Mouse (Mus musculus) liver, embryonic 11.5 days (tissue): ENCODE results near the gene Tardbp. TPM values are rescaled to one million over a fixed set of nuclear protein-coding genes. Genes with fewer than 3 reads are reported as not detected.

Experiments
- ATAC-seq: fragments of 200-750 bp; cut with Nextera tagmentation; replicated peaks from 2 replicates; pipeline ENCODE4 v1.8.0; 2017; ENCODE audit warnings: moderate number of reproducible peaks, mild to moderate bottlenecking, moderate TSS enrichment, moderate library complexity; ENCODE audit not compliant: low FRiP score
- DNase-seq: peaks from one replicate; pipeline ENCODE4 v3.0.0-alpha.2; 2017; ENCODE audit warnings: low spot score
- H3K27ac ChIP-seq: fragments of 300-500 bp; sonication (generic); 2 replicates; pipeline ENCODE4 v1.5.1; 2014; ENCODE audit warnings: mild to moderate bottlenecking, low read depth, low read length, control low read depth
- H3K27me3 ChIP-seq: fragments of 300-500 bp; sonication (generic); replicated peaks from 2 replicates; pipeline ENCODE4 v1.6.1; 2014; ENCODE audit warnings: low read length, mixed read lengths; ENCODE audit not compliant: control insufficient read depth, insufficient read depth
- H3K36me3 ChIP-seq: fragments of 300-500 bp; sonication (generic); 2 replicates; pipeline ENCODE4 v1.6.1; 2014; ENCODE audit warnings: mild to moderate bottlenecking, low read length, moderate library complexity, mixed read lengths; ENCODE audit not compliant: control insufficient read depth, insufficient read depth
- H3K4me1 ChIP-seq: fragments of 300-500 bp; sonication (generic); replicated peaks from 2 replicates; pipeline ENCODE4 v1.6.1; 2014; ENCODE audit warnings: low read length, mixed read lengths; ENCODE audit not compliant: control insufficient read depth, insufficient read depth
- H3K4me2 ChIP-seq: fragments of 300-500 bp; sonication (generic); 2 replicates; pipeline ENCODE4 v1.6.1; 2014; ENCODE audit warnings: mild to moderate bottlenecking, control low read depth, moderate library complexity
- H3K4me3 ChIP-seq: fragments of 300-500 bp; sonication (generic); 2 replicates; pipeline ENCODE4 v1.5.1; 2014; ENCODE audit warnings: low read depth, low read length, control low read depth
- H3K9ac ChIP-seq: fragments of 300-500 bp; sonication (generic); 2 replicates; pipeline ENCODE4 v1.6.1; 2014; ENCODE audit warnings: low read depth, low read length, control low read depth
- H3K9me3 ChIP-seq: fragments of 300-500 bp; sonication (generic); 2 replicates; pipeline ENCODE4 v1.6.1; 2016; ENCODE audit warnings: low read length, inconsistent platforms, mixed read lengths; ENCODE audit not compliant: control insufficient read depth
- WGBS: fragments of 180-500 bp; shearing (Covaris S2); extraction: QIAGEN DNeasy Blood & Tissue Kit; methylation state at CpG from one replicate; pipeline ENCODE4 v1.1.7; 2014; 5-methylcytosine and 5-hydroxymethylcytosine counted together
- polyA plus RNA-seq: library from polyadenylated mRNA; unstranded; fragments of >200 nt; fragmentation: Nextera tagmentation; extraction: Ambion mirVana; gene quantifications from 2 replicates; pipeline ENCODE4 v1.2.1, GENCODE M21; 2014

The Tardbp gene
- polyA plus RNA-seq, 1 experiment from 2014 or later: 226 TPM

DNA sequence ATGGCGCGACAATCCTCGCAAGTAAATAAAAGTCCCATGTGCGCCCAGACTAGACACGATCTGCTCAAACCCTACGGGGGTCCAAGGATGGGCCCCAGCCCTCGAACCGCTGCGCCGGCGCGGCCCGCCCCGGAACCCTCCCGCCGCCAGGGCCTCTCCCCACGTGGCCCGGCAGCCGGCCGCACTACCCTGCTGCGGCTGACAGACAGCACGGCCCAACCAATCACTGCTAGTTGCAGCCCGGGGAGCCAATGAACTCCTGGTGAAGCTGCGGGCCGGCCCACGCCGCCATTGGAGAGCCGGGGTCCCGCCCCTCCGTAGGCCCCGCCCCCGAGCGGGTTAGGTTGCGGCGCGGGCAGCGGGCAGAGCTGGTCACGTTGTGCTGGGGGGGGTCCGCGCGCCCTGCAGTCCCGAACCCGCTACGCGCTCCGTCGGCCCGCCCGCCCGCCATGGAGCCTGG, 35.6 kb downstream of the Tardbp start, which contains the start of gene Srm:
Gene Srm, plus strand, starts transcription at position 333 of the 460 bp plus-strand sequence.
- ATAC-seq (peak; percentile 98), DNase-seq (peak; percentile 94)
- under 1% methylated on average over 47 of the region's 50 CpGs for WGBS
- Histone ChIP-seq H3K4me3 (peak within 1 kb of the TSS; percentile 96), H3K36me3 (peaks cover 31% of the 10 kb centered on the region), H3K27ac (peak within 1 kb of the TSS; percentile 79), H3K4me2 (peak within 1 kb of the TSS; percentile 90), H3K27me3 (no peaks in the 10 kb centered on the region), H3K9ac (peak within 1 kb of the TSS; percentile 94), H3K9me3 (no peaks in the 10 kb centered on the region), H3K4me1 (peaks cover 22% of the 10 kb centered on the region)

DNA sequence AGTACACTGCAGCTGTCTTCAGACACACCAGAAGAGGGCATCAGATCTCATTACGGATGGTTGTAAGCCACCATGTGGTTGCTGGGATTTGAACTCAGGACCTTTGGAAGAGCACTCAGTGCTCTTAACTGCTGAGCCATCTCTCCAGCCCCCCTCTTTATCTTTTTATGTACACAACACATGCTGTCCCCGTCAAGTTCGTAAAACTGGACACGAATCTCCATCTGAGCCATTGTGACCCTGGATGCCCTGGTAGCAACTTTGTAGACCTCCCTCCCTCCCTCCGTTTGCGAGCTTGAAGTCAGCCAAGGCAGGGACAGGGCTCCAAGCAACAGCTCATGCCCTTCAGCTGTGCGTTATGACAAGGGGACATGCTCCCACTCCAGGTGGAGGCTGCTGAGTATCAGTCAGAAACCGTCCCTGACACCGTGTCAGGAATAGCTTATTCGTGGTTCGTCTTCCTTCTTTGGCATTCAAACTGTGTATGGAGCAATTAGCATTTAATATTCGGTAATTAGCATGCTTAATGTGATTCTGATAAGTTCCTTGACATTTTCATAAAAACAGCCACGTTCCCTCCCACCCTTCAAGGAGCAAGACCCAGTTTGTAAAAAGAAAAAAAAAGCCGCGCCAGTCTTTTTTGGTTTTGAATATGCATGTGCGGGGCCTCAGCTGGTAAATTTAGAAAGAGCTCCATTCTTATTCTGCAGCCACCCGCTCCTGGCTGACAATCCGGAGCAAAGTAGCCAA, 36.2 kb downstream of the Tardbp start:
- Histone ChIP-seq H3K27me3 (no peaks in the 10 kb centered on the region), H3K27ac (peak overlapping the region; percentile 71), H3K4me1 (peaks cover 22% of the 10 kb centered on the region), H3K4me2 (peak overlapping the region; percentile 90), H3K9ac (peak overlapping the region; percentile 66), H3K4me3 (peak overlapping the region; percentile 96), H3K9me3 (no peaks in the 10 kb centered on the region), H3K36me3 (peaks cover 25% of the 10 kb centered on the region)
- DNase-seq: peak; percentile 70
- no peak for ATAC-seq
- 4% methylated on average over 18 of the region's 18 CpGs for WGBS

DNA sequence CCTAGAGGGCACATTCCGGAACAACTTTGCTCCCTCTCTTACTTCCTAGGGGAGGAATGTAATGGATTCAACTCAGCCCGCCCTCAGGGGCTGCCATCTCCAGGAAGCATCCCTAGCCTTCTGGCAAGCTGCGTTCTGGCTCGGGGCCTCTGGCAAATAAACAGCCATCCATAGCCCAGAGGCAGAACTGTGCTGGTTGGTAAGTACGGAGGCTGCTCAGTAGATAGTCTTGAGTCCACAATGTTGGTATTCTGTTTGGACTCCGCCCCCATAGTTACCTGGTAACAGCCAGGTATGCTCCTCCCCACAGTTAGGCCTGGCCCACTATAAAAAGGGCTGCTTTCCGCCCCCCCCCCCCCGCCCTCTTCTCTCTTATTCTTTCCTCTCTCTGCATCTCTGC, 37.3 kb downstream of the Tardbp start:
- no peak overlapping the region for H3K9ac ChIP-seq
- H3K9me3 ChIP-seq: no peaks in the 10 kb centered on the region
- DNase-seq: no peak
- H3K4me2 ChIP-seq: no peak overlapping the region
- 69% methylated on average over 6 of the region's 8 CpGs for WGBS
- no peak for ATAC-seq
- no peak overlapping the region for H3K27ac ChIP-seq
- H3K36me3 ChIP-seq: peaks cover 15% of the 10 kb centered on the region
- no peak overlapping the region for H3K4me3 ChIP-seq
- H3K27me3 ChIP-seq: no peaks in the 10 kb centered on the region
- H3K4me1 ChIP-seq: peaks cover 22% of the 10 kb centered on the region

DNA sequence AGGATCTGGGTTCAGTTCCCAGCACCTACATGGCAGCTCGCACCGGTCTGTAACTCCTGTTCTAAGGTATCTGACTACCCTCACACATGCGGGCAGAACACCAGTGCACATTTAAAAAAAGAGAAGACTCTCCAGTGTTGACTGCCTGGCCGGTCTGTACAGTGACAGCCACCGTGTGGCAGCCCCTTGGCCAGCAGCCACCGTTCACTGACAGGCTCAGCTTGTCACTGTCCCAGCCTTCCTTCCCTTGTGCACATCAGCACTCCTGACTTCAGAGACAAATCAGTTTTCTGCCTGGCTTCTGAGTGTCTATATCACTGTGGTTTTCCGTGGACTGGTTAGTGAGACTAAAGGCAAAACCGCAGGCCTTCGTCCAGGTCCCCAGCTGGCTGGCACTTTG, 38.0 kb downstream of the Tardbp start:
- 71% methylated on average over 9 of the region's 9 CpGs for WGBS
- DNase-seq (no peak), ATAC-seq (no peak)
- Histone ChIP-seq H3K9me3 (no peaks in the 10 kb centered on the region), H3K4me1 (peaks cover 22% of the 10 kb centered on the region), H3K27ac (no peak overlapping the region), H3K4me3 (no peak overlapping the region), H3K9ac (no peak overlapping the region), H3K36me3 (peaks cover 7% of the 10 kb centered on the region), H3K27me3 (no peaks in the 10 kb centered on the region), H3K4me2 (no peak overlapping the region)

DNA sequence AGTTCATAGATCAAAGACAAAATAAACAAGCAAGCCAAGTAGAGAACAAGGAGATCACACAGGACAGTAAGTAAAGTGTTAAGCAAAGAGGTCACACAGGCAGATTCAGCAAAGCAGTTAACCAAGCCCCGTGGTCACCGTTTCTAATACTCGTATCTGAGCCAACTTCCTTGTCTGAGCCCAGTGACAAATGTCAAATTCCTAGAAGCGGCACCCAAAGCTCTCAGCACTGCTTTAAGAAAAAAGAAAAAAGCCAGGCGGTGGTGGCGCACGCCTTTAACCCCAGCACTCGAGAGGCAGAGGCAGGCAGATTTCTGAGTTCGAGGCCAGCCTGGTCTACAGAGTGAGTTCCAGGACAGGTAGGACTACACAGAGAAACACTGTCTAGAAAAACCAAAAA, 40.2 kb downstream of the Tardbp start:
- WGBS: 38% methylated on average over 9 of the region's 9 CpGs
- no peak overlapping the region for H3K27ac ChIP-seq
- H3K4me2 ChIP-seq: no peak overlapping the region
- peaks cover 6% of the 10 kb centered on the region for H3K36me3 ChIP-seq
- no peaks in the 10 kb centered on the region for H3K27me3 ChIP-seq
- no peaks in the 10 kb centered on the region for H3K9me3 ChIP-seq
- H3K4me1 ChIP-seq: peaks cover 22% of the 10 kb centered on the region; the same call in 1 of the 2 replicates
- no peak overlapping the region for H3K9ac ChIP-seq
- no peak overlapping the region for H3K4me3 ChIP-seq
- DNase-seq (no peak), ATAC-seq (no peak)

DNA sequence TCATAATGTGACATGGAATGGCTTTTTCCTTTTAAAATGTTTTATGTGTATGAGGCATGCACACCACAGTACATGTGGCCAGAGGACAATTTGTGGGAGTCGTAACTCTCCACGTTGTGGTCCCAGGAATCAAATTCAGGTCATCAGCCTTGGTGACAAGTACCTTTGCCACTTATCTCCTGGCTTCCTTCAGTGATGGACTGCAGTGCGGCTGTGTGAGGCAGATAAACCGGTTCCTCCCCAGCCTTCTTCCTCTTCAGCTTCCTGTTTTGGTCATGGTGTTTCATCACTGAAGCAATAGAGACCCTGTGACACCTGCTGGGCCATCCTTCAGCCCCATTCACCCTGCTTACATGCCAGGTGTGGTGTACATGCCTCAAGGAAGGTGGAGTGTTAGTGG, 43.6 kb downstream of the Tardbp start:
- ATAC-seq: peak; percentile 69
- DNase-seq: no peak
- 31% methylated on average over 4 of the region's 4 CpGs for WGBS
- Histone ChIP-seq H3K4me3 (no peak overlapping the region), H3K9me3 (no peaks in the 10 kb centered on the region), H3K27ac (no peak overlapping the region), H3K36me3 (peaks cover 31% of the 10 kb centered on the region), H3K9ac (no peak overlapping the region), H3K4me1 (peaks cover 18% of the 10 kb centered on the region; the same call in 1 of the 2 replicates), H3K4me2 (no peak overlapping the region), H3K27me3 (no peaks in the 10 kb centered on the region)

DNA sequence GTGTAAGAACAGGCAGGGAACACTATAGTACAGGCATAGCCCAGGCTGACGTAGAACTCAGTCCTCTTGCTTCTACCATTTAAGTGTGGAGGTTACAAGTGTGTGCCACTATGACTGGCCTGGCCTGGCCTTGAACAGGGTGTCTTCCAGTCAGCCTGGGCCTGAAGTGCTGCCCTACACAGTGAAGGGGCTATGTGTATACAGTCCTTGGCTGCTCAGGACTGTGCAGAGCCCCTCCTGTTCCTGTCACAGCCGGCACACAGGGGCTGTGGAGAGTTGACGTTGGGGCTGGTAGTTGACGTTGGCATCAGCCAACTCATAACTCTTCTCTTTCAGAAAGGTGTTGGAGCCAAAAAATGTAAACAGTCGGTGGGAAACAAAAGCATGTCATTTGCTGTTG, 45.4 kb downstream of the Tardbp start:
- Histone ChIP-seq H3K27me3 (no peaks in the 10 kb centered on the region), H3K36me3 (peaks cover 43% of the 10 kb centered on the region), H3K4me2 (no peak overlapping the region), H3K4me3 (no peak overlapping the region), H3K9ac (no peak overlapping the region), H3K9me3 (no peaks in the 10 kb centered on the region), H3K4me1 (peaks cover 13% of the 10 kb centered on the region; the same call in 1 of the 2 replicates), H3K27ac (no peak overlapping the region)
- ATAC-seq: no peak
- WGBS: 87% methylated on average over 5 of the region's 5 CpGs
- DNase-seq: no peak

DNA sequence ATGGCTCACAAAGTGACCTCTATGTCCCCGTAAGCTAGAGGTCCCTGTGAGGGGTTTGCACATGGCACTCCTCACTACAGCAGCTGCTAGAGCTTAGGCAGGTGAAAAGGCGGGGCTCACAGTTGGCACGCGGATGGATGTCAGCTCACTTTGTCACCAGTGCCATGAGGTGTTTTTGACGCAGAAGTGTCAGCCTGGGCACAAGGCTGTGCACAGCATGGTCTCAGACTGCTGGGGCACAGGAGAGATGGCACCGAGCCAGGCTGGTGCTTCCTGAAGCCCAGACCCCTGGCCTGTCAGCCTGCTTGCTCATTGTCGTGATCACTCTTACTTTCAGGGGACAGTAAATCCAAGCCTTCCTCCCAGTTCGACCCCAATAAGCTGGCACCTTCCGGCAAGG, 46.1 kb downstream of the Tardbp start:
- H3K36me3 ChIP-seq: peaks cover 49% of the 10 kb centered on the region

DNA sequence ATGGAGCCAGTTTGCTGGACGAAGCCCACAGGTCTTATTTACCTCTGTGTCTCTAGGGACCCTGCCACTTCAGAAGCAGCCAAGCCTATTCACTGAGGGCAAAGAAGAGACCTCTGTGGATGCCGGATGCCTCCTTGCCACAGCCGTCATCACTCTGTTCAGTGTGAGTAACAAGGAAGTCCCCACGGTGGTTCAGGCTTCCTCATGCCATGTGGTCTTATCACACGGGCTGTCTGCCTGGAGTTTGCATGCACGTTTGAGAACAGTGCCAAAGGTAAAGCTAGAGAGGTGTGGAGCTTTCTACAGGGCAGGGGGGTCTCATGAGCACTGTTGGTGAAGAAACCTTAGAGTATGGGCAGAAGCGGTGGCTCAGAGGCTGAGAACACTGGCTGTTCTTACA, 53.6 kb downstream of the Tardbp start:
- Histone ChIP-seq H3K4me1 (no peaks in the 10 kb centered on the region), H3K4me2 (no peak overlapping the region), H3K27me3 (no peaks in the 10 kb centered on the region), H3K9me3 (no peaks in the 10 kb centered on the region), H3K4me3 (no peak overlapping the region), H3K36me3 (peaks cover 85% of the 10 kb centered on the region), H3K27ac (no peak overlapping the region), H3K9ac (no peak overlapping the region)
- ATAC-seq: no peak
- DNase-seq: no peak
- WGBS: 79% methylated on average over 7 of the region's 7 CpGs

More for the DNA sequence above, 46.1 kb downstream of the Tardbp start:
- Histone ChIP-seq H3K4me1 (peaks cover 13% of the 10 kb centered on the region; the same call in 1 of the 2 replicates), H3K9me3 (no peaks in the 10 kb centered on the region), H3K4me2 (no peak overlapping the region), H3K9ac (no peak overlapping the region), H3K27ac (no peak overlapping the region), H3K27me3 (no peaks in the 10 kb centered on the region), H3K4me3 (no peak overlapping the region)
- WGBS: 93% methylated on average over 9 of the region's 9 CpGs
- no peak for DNase-seq
- ATAC-seq: no peak
